Mouse (Mus musculus): ENCODE results near the gene Asic2.

Asic2 gene

DNA sequence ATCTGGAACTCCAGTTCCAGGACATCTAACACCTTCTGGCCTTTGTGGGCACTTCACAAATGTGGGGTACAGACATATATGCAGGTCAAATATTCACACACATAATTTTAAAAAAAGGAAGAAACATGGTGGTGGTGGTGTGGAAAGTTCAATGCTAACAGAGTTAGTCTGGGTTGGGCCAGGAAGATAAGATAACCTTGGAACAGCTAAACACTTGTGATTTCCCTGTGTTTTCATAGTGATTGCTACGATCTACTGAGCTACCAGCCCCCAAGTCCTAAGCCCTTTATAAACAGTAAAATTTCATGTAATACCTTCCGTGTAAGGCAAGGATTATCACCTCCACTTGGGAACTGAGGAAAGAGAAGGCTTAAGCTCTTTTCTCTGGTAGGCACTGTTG, 1111.4 kb downstream of the Asic2 start:
- DNase-seq (ENCODE audit: low read depth, low spot score), result no peak

DNA sequence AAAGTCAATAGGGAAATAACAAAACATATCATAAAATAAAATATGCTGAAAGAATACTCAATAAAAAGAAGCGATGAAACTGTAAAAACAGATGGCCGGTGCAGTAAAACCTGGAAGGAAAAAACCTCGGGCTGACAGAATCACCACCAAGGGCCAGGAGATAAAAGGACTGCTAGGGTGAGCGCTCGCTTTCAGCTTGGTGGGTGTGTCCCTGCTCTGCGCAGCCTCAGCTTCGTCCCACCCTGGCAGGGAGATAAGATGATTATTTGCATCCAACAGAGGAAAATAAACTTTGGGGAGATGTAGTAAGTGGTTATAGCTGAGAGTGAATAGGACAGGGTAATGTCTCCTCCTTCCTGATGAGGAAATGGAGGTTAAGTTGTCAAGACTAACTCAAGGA, 1113.3 kb downstream of the Asic2 start:
- DNase-seq (ENCODE audit: low read depth, low spot score), result no peak

DNA sequence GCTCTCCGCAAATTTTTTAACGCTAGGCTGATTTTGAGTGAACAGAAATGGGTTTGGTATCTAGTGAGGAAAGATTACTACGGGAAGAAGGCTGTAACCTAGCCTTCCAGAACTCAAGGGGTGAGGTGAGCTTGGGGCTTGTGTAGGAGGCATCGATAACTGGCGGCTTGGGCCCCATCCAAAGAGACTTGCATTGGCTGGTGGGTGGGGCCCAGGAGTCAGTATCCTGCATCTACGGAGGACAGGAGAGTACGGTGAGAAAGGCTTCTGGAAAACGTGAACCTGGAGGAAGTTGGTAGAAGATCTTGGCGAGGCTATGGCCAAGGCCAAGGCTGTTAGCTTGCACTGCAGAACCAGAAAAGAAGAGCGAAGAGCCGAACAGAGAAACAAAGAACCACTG, 1113.8 kb downstream of the Asic2 start:
- DNase-seq (ENCODE audit: low read depth, low spot score), result no peak

DNA sequence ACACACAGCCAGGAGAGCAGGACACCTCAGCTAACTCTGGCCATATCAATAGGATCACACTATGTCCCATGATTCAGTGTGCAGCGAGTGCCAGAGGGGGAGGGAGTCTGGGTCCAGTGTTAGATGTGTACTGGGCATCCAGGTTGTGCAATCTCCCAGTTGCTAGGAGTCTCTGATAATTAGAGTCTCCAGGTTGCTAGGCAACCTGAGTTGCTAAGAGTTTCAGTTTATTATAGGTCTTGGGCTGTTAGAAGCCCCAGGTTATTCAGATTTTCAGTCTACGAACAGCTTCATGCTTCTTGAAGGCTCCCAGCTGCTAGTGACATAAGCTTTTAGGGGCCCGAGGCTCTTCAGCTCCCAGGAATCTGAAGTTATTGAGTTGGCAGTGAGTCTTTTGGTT, 1115.2 kb downstream of the Asic2 start:
- DNase-seq (ENCODE audit: low read depth, low spot score), result no peak

DNA sequence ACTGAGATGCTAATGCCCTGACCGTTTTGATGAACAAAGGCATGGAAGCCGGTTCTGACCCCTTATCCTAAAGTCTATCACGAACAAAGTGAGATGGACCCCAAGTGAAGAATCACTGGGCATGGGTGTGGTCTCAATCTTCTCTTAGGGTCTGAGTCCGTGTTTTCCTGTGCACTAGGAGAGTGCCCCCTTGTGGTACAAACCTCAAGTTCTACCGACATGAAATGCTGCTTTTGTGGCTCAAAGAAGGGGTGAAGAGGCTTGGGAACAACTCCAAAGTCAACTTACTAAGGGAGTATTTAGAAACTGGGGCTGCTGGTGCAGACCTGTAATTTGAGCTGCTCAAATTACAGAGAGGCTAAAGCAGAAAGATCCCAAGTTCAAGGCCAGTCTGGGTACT, 1116.4 kb downstream of the Asic2 start:
- DNase-seq (ENCODE audit: low read depth, low spot score), result peak; percentile 48

DNA sequence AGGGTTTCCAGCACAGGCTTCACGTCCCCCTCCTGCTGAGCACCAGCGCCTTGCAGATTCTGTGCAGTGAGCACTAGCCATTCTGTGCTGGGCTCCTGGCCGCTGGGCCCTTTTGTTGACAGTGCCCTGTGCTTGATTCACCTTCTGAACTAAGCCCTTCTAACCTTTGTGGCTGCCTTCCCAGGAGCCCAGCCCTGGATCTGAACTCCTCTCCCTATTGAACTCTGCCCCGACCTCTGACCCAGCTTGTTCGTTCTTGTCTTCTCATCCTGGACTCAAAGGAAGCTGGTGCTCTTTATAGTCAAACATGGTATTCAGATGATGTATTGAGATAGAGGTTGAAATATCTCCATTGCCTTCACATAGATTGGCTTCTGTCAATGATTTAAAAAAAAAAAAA, 1120.1 kb downstream of the Asic2 start:
- no peak for DNase-seq (ENCODE audit: low read depth, low spot score)

DNA sequence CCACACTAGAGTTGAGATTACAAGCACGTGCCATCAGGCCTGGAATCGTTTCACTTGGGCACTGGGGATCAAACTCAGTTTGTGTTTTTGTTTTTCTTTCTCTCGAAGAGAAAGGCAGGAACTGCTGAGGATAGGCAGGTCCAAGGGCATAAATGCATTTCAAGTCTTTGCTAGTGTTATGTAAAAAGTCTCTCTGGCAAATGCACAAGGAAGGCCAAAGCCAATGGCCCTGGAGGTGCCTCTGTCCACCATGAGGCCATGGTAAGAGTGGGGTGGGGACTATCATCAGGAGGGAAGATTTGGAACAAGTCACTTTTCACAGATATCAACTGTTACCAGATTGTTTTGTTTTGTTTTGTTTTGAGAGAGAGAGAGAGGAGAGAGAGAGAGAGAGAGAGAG, 1122.1 kb downstream of the Asic2 start:
- no peak for DNase-seq (ENCODE audit: low read depth, low spot score)

DNA sequence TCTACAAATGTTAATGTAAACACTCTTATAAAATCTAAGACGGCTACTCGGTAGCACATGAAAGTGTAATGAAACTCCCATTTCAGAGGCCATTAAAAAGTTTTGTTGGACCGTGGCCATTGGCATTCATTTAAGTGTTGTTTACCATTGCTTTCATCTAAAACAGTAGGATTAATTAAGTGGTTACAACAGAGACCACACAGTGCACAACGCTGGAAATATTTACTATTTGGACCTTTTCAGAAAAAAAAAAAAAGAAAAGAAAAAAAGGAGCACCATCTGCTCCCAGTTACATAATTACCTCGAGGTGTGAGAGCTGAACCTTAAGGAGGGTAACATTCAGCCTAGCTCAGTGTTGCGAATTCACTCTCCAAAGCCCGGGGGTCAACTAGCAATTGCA, 1122.8 kb downstream of the Asic2 start:
- DNase-seq (ENCODE audit: low read depth, low spot score), result peak; percentile 43

DNA sequence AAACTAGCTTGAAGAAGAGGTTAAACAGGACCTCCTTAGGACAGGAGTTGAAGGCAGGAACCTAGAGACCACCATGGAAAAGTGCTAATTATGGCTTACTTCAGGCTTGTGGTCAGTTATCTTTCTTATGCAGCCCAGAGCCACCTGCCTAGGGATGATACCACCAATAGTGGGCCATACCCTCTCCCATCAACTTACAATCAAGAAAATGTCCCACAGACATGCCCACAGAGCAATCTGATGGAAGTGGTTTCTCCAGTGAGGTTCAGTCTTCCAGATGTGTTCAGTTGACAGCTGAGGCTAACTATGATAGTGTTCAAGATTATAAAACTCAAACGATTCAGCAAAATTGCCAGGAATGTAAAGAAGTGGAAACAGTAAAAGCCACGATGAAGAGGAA, 1124.8 kb downstream of the Asic2 start:
- no peak for DNase-seq (ENCODE audit: low read depth, low spot score)

DNA sequence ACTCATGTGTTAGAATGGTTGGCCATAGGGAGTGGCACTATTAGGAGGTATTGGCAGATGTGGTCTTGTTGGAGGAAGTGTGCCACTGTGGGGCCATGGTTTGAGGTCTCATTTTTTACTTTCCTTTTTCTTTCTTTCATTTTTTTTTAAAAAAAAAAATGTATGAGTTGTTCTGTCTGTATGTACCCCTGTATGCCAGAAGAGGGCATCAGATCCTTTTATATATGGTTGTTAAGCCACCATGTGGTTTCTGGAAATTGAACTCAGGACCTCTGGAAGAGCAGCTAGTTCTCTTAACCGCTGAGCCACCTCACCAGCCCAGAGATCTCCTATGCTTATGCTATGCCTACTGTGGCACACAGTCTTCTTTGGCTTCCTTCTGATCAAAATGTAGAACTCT, 1129.5 kb downstream of the Asic2 start:
- DNase-seq (ENCODE audit: low read depth, low spot score), result no peak

DNA sequence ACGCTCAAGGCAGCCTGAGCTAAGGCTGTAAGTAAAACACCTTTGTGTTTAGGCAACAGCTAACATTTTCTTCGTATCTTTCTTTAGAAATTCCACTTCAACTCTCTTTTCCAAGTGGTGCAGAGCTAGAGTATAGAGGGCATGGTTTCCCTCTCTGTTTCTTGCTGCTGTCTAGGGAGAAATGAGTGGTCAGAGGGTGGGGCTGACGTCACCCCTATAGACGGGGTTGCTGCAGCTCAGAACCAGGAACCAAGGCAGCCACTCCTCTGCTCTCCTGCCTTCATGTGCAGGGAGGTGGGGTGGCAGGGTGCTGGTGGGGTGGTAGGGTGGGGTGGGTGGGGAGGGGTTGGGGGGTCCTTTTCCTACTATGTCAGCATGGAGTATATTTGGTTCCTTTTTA, 1132.4 kb downstream of the Asic2 start:
- DNase-seq (ENCODE audit: low read depth, low spot score), result no peak

DNA sequence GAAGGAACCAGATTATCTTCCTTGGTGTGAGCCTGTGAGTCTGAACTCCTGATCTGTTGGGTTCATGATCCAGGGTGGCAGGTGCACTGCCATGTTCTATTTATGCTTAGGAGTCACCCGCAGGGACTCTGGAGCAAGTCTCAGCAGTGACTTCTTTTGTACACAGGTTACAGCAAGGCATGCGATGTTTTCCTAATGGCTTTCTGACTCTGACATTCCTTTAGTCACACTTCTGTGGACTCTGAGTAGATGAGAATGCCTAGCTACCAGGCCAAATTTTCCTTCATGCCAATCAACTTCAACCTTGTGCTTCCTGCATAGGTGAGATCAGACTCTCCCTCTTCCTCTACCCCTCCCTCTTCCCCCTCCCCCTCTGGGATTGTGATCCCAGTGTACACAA, 1132.9 kb downstream of the Asic2 start:
- DNase-seq (ENCODE audit: low read depth, low spot score), result no peak
